Mouse (Mus musculus) stomach, postnatal 0 days (tissue): ENCODE data around the gene Akr1b10.

Experiments
- CTCF ChIP-seq: IDR thresholded peaks from 2 replicates; pipeline ENCODE4 v1.5.1; 2016; ENCODE audit warnings: antibody characterized with exemption, low read depth, mild to moderate bottlenecking, moderate library complexity
- EP300 ChIP-seq: optimal IDR thresholded peaks from 2 replicates; pipeline ENCODE3; 2016; ENCODE audit warnings: antibody characterized with exemption

- TF ChIP-seq CTCF (peak; percentile 31), EP300 (no peak)
These were observed 19.5 kb upstream of the Akr1b10 start for GRCm38 (mm10) chr6:34364217-34365136.
